Mouse (Mus musculus): ENCODE measurements around the gene Fbxl18. TPM values are rescaled to one million over a fixed set of nuclear protein-coding genes. Genes with fewer than 3 reads are reported as not detected.

The Fbxl18 gene
- total RNA-seq, 2 experiments from 2014 or later: 4.6 to 4.7 TPM

GRCm38 (mm10) chr5:142916593-142916992, 21.4 kb upstream of the Fbxl18 start:
- peak; percentile 41 to 70 for DNase-seq

- DNase-seq: no peak
These were observed 20.0 kb upstream of the Fbxl18 start for GRCm38 (mm10) chr5:142915231-142915630.

GRCm38 (mm10) chr5:142912739-142913138, 17.5 kb upstream of the Fbxl18 start:
- DNase-seq: no peak

GRCm38 (mm10) chr5:142912320-142912719, 17.1 kb upstream of the Fbxl18 start:
- DNase-seq: no peak

GRCm38 (mm10) chr5:142911629-142912028, 16.4 kb upstream of the Fbxl18 start:
- no peak for DNase-seq

GRCm38 (mm10) chr5:142909576-142910278, 14.5 kb upstream of the Fbxl18 start:
- peak; percentile 81 to 88 for DNase-seq

- peak; percentile 61 to 64 for DNase-seq
These were observed 13.8 kb upstream of the Fbxl18 start for GRCm38 (mm10) chr5:142908941-142909575.

GRCm38 (mm10) chr5:142907803-142908559, 12.8 kb upstream of the Fbxl18 start:
- peak; percentile 80 to 82 for DNase-seq

GRCm38 (mm10) chr5:142907048-142907802, 12.0 kb upstream of the Fbxl18 start:
- peak; percentile 74 to 84 for DNase-seq

GRCm38 (mm10) chr5:142906532-142907047, 11.4 kb upstream of the Fbxl18 start, which contains the start of gene Actb:
Gene Actb, minus strand, starts transcription at chr5:142906754.
- peak; percentile 98 for DNase-seq

GRCm38 (mm10) chr5:142905725-142906531, 10.7 kb upstream of the Fbxl18 start:
- peak; percentile 99 for DNase-seq

- peak in 1 of 2 experiments; percentile 38 for DNase-seq
These were observed 9.9 kb upstream of the Fbxl18 start for GRCm38 (mm10) chr5:142905038-142905695.

GRCm38 (mm10) chr5:142904208-142905037, 9.2 kb upstream of the Fbxl18 start:
- peak in 1 of 2 experiments; percentile 64 for DNase-seq

GRCm38 (mm10) chr5:142903470-142904207, 8.4 kb upstream of the Fbxl18 start:
- DNase-seq: peak; percentile 46 to 56

GRCm38 (mm10) chr5:142902506-142903314, 7.5 kb upstream of the Fbxl18 start:
- DNase-seq: peak in 1 of 2 experiments; percentile 42

- no peak for DNase-seq
These were observed 6.8 kb upstream of the Fbxl18 start for GRCm38 (mm10) chr5:142901846-142902505.

GRCm38 (mm10) chr5:142901355-142901802, 6.2 kb upstream of the Fbxl18 start:
- peak; percentile 57 to 62 for DNase-seq

Measured in heart, adult 18-20 months (tissue).